Mouse (Mus musculus) intestine, embryonic 15.5 days (tissue): ENCODE data around the gene Hoxb9. TPM values are rescaled to one million over a fixed set of nuclear protein-coding genes. Genes with fewer than 3 reads are reported as not detected.

Source experiments
- ATAC-seq: fragments of 200-750 bp; cut with Nextera tagmentation; 2 replicates; pipeline ENCODE4 v1.8.0; 2017; ENCODE audit warnings: moderate TSS enrichment, moderate library complexity
- H3K27ac ChIP-seq: fragments of 300-500 bp; sonication (generic); 2 replicates; pipeline ENCODE4 v1.5.1; 2015; ENCODE audit warnings: mild to moderate bottlenecking, inconsistent platforms
- H3K27me3 ChIP-seq: fragments of 300-500 bp; sonication (generic); replicated peaks from 2 replicates; pipeline ENCODE4 v1.6.1; 2015; ENCODE audit warnings: inconsistent platforms
- H3K36me3 ChIP-seq: fragments of 300-500 bp; sonication (generic); 2 replicates; pipeline ENCODE4 v1.6.1; 2015; ENCODE audit warnings: inconsistent platforms
- H3K4me1 ChIP-seq: fragments of 300-500 bp; sonication (generic); replicated peaks from 2 replicates; pipeline ENCODE4 v1.6.1; 2015; ENCODE audit warnings: inconsistent platforms
- H3K4me2 ChIP-seq: fragments of 300-500 bp; sonication (generic); replicated peaks from 2 replicates; pipeline ENCODE4 v1.6.1; 2015; ENCODE audit warnings: mild to moderate bottlenecking, inconsistent platforms
- H3K4me3 ChIP-seq: fragments of 300-500 bp; sonication (generic); replicated peaks from 2 replicates; pipeline ENCODE4 v1.5.1; 2015; ENCODE audit warnings: inconsistent platforms
- H3K9ac ChIP-seq: fragments of 300-500 bp; sonication (generic); 2 replicates; pipeline ENCODE4 v1.6.1; 2015; ENCODE audit warnings: inconsistent platforms
- H3K9me3 ChIP-seq: fragments of 300-500 bp; sonication (generic); 2 replicates; pipeline ENCODE4 v1.6.1; 2016; ENCODE audit warnings: inconsistent platforms
- WGBS: fragments of 180-500 bp; shearing (Covaris S2); methylation state at CpG from one replicate; pipeline ENCODE4 v1.1.7; 2015; 5-methylcytosine and 5-hydroxymethylcytosine counted together
- polyA plus RNA-seq: library from polyadenylated mRNA; unstranded; fragments of >200 nt; fragmentation: Nextera tagmentation; extraction: Ambion mirVana; gene quantifications from 2 replicates; pipeline ENCODE4 v1.2.1, GENCODE M21; 2015

Hoxb9 gene
- polyA plus RNA-seq, 1 experiment from 2014 or later, result 1.2 TPM

GRCm38 (mm10) chr11:96317608-96318367 lies 46.5 kb downstream of the Hoxb9 start, which contains the start of gene Hoxb4:
Hoxb4 (plus strand) TSS chr11:96318267.
- peaks cover 3% of the 10 kb centered on the region for H3K27me3 ChIP-seq
- WGBS, result 9% methylated on average over 28 of the region's 28 CpGs

DNA sequence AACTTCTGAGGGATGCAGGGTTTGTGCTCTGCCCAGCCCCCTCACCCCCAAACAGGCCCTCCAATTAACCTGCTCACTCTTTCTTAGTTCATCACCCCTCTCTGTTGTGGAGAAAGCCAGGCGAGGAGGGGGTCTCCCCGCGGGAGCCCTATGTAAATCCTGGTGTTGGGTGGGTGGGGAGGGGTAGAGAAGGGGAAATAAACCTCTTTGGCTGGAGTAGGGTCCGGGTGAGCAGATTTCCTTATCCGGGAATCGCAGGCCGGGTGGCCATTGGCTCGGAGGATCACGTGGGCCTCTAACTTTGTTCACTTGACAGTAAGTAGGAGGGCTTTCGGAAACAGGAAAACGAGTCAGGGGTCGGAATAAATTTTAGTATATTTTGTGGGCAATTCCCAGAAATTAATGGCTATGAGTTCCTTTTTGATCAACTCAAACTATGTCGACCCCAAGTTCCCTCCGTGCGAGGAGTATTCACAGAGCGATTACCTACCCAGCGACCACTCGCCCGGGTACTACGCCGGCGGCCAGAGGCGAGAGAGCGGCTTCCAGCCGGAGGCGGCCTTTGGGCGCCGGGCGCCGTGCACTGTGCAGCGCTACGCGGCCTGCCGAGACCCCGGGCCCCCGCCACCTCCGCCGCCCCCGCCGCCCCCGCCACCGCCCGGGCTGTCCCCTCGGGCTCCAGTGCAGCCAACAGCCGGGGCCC lies 47.3 kb downstream of the Hoxb9 start:
- H3K4me2 ChIP-seq, result peak overlapping the region; percentile 81
- peak overlapping the region; percentile 64 for H3K4me3 ChIP-seq
- H3K27me3 ChIP-seq, result peaks cover 3% of the 10 kb centered on the region
- H3K4me1 ChIP-seq, result peaks cover 20% of the 10 kb centered on the region
- WGBS, result 0% methylated on average over 43 of the region's 45 CpGs
- no peaks in the 10 kb centered on the region for H3K9me3 ChIP-seq
- H3K9ac ChIP-seq, result peak overlapping the region; percentile 83
- no peaks in the 10 kb centered on the region for H3K36me3 ChIP-seq
- peak; percentile 77 for ATAC-seq
- peak overlapping the region; percentile 98 for H3K27ac ChIP-seq

More at GRCm38 (mm10) chr11:96317608-96318367, 46.5 kb downstream of the Hoxb9 start, which contains the start of gene Hoxb4:
- H3K36me3 ChIP-seq, result no peaks in the 10 kb centered on the region
- H3K9ac ChIP-seq, result peak within 1 kb of the TSS; percentile 83
- peak; percentile 3; the same call in 1 of the 2 replicates for ATAC-seq
- H3K9me3 ChIP-seq, result no peaks in the 10 kb centered on the region
- H3K4me3 ChIP-seq, result peak within 1 kb of the TSS; percentile 64
- peak within 1 kb of the TSS; percentile 81 for H3K4me2 ChIP-seq
- peak within 1 kb of the TSS; percentile 98 for H3K27ac ChIP-seq
- H3K4me1 ChIP-seq, result peaks cover 21% of the 10 kb centered on the region

GRCm38 (mm10) chr11:96319071-96319902 lies 48.0 kb downstream of the Hoxb9 start:
- Histone ChIP-seq H3K4me3 (peak overlapping the region; percentile 64), H3K36me3 (no peaks in the 10 kb centered on the region), H3K9ac (peak overlapping the region; percentile 83), H3K27ac (peak overlapping the region; percentile 98), H3K4me1 (peaks cover 19% of the 10 kb centered on the region), H3K4me2 (peak overlapping the region; percentile 81), H3K9me3 (no peaks in the 10 kb centered on the region), H3K27me3 (peaks cover 6% of the 10 kb centered on the region)
- peak; percentile 57 for ATAC-seq
- 1% methylated on average over 34 of the region's 34 CpGs for WGBS

DNA sequence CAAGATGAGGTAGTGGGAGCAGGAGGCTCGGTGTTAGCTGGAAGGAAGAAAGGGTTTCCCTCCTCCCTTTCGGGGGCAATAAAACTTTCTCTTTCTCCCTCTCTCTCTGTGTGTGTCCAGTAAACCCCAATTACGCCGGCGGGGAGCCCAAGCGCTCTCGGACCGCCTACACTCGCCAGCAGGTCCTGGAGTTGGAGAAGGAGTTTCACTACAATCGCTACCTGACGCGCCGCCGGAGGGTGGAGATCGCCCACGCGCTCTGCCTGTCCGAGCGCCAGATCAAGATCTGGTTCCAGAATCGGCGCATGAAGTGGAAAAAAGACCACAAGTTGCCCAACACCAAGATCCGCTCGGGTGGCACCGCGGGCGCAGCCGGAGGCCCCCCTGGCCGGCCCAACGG lies 48.7 kb downstream of the Hoxb9 start:
- H3K4me2 ChIP-seq, result peak overlapping the region; percentile 81
- ATAC-seq, result peak; percentile 5; the same call in 1 of the 2 replicates
- H3K27ac ChIP-seq, result peak overlapping the region; percentile 98
- peaks cover 19% of the 10 kb centered on the region for H3K4me1 ChIP-seq
- peak overlapping the region; percentile 83 for H3K9ac ChIP-seq
- H3K27me3 ChIP-seq, result peaks cover 4% of the 10 kb centered on the region
- H3K9me3 ChIP-seq, result no peaks in the 10 kb centered on the region
- H3K4me3 ChIP-seq, result peak overlapping the region; percentile 64
- under 1% methylated on average over 29 of the region's 29 CpGs for WGBS
- H3K36me3 ChIP-seq, result no peaks in the 10 kb centered on the region

- Histone ChIP-seq H3K36me3 (no peaks in the 10 kb centered on the region), H3K27me3 (peaks cover 2% of the 10 kb centered on the region; the same call in 1 of the 2 replicates)
- WGBS, result 25% methylated on average over 17 of the region's 17 CpGs
Observed at GRCm38 (mm10) chr11:96320688-96321087, 49.4 kb downstream of the Hoxb9 start.

GRCm38 (mm10) chr11:96321846-96322245 lies 50.6 kb downstream of the Hoxb9 start:
- Histone ChIP-seq H3K4me1 (peaks cover 11% of the 10 kb centered on the region; the same call in 1 of the 2 replicates), H3K9ac (peak overlapping the region; percentile 49), H3K27ac (peak overlapping the region; percentile 89), H3K9me3 (no peaks in the 10 kb centered on the region), H3K27me3 (0 out of 2 replicates have a peak, but pooled peaks cover 2% of the 10 kb centered on the region), H3K36me3 (no peaks in the 10 kb centered on the region), H3K4me3 (no peak overlapping the region; the same call in 1 of the 2 replicates), H3K4me2 (peak overlapping the region; percentile 81)
- ATAC-seq, result no peak
- WGBS, result 20% methylated on average over 5 of the region's 5 CpGs

More at GRCm38 (mm10) chr11:96320688-96321087, 49.4 kb downstream of the Hoxb9 start:
- H3K4me2 ChIP-seq, result peak overlapping the region; percentile 81
- H3K27ac ChIP-seq, result peak overlapping the region; percentile 98
- H3K4me3 ChIP-seq, result peak overlapping the region; percentile 64
- H3K9me3 ChIP-seq, result no peaks in the 10 kb centered on the region
- no peak for ATAC-seq
- peaks cover 18% of the 10 kb centered on the region for H3K4me1 ChIP-seq
- peak overlapping the region; percentile 83 for H3K9ac ChIP-seq

DNA sequence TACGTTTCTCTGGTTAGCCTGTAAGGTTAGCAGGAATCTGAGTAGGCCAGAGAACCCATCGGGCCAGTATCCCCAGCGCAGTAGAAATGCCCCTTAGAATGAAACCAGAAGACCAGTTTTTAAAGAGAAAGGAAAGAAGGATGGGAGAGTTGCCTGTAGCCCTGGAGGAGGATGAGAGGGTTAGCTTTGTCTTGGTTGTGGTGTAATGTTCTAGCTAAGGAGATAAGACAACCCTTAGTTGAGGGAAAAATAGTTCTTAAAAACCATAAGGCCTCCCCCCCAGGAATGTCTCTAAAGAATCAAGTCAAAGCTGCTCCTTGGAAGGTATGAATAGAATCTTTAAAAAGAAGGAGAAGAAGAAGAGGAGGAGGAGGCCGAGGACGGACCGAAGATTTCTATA lies 51.5 kb downstream of the Hoxb9 start:
- peak overlapping the region; percentile 2; the same call in 1 of the 2 replicates for H3K4me3 ChIP-seq
- no peak for ATAC-seq
- H3K9me3 ChIP-seq, result no peaks in the 10 kb centered on the region
- H3K27me3 ChIP-seq, result 0 out of 2 replicates have a peak, but pooled peaks cover 2% of the 10 kb centered on the region
- H3K4me1 ChIP-seq, result peaks cover 10% of the 10 kb centered on the region
- WGBS, result 34% methylated on average over 6 of the region's 6 CpGs
- H3K27ac ChIP-seq, result peak overlapping the region; percentile 89
- H3K9ac ChIP-seq, result peak overlapping the region; percentile 49
- H3K4me2 ChIP-seq, result peak overlapping the region; percentile 81
- H3K36me3 ChIP-seq, result no peaks in the 10 kb centered on the region

GRCm38 (mm10) chr11:96323154-96323553 lies 51.9 kb downstream of the Hoxb9 start, which contains the start of gene Hoxb3:
Hoxb3 (plus strand) TSS chr11:96323326.
- H3K4me1 ChIP-seq, result peaks cover 10% of the 10 kb centered on the region
- H3K4me2 ChIP-seq, result peak within 1 kb of the TSS; percentile 81
- H3K9ac ChIP-seq, result peak within 1 kb of the TSS; percentile 49
- no peaks in the 10 kb centered on the region for H3K36me3 ChIP-seq
- ATAC-seq, result no peak
- H3K27ac ChIP-seq, result peak within 1 kb of the TSS; percentile 89
- H3K4me3 ChIP-seq, result peak within 1 kb of the TSS; percentile 20
- WGBS, result 26% methylated on average over 10 of the region's 10 CpGs
- no peaks in the 10 kb centered on the region for H3K9me3 ChIP-seq
- H3K27me3 ChIP-seq, result 0 out of 2 replicates have a peak, but pooled peaks cover 2% of the 10 kb centered on the region

DNA sequence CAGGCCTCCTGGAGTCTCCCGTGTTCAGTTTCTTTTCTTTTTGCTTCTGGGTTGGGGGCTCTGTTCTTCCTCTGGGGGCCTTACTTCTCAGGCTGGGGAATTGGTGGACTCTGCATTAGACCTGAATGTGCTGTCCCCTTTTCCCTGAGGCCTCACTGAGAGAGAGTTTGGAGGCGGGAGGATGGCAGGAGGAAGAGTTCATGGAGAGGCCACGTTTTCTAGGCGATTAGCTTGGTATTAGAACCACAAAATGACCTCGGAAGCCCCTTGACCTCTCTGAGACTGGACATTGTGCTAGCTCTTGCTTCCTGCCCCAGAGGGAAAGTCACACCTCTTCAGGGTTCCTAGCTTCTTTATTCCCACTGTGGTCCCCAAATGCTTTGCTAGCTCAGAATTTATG lies 52.9 kb downstream of the Hoxb9 start:
- Histone ChIP-seq H3K27me3 (0 out of 2 replicates have a peak, but pooled peaks cover 2% of the 10 kb centered on the region), H3K27ac (peak overlapping the region; percentile 89), H3K9me3 (no peaks in the 10 kb centered on the region), H3K36me3 (no peaks in the 10 kb centered on the region), H3K4me2 (peak overlapping the region; percentile 81), H3K4me1 (peaks cover 11% of the 10 kb centered on the region), H3K9ac (peak overlapping the region; percentile 49), H3K4me3 (peak overlapping the region; percentile 20)
- ATAC-seq, result no peak
- 20% methylated on average over 5 of the region's 5 CpGs for WGBS

GRCm38 (mm10) chr11:96324965-96325364 lies 53.7 kb downstream of the Hoxb9 start:
- Histone ChIP-seq H3K4me3 (peak overlapping the region; percentile 29), H3K4me1 (peaks cover 17% of the 10 kb centered on the region), H3K36me3 (no peaks in the 10 kb centered on the region), H3K4me2 (peak overlapping the region; percentile 81), H3K9ac (peak overlapping the region; percentile 49), H3K27ac (peak overlapping the region; percentile 89), H3K9me3 (no peaks in the 10 kb centered on the region), H3K27me3 (0 out of 2 replicates have a peak, but pooled peaks cover 2% of the 10 kb centered on the region)
- WGBS, result 30% methylated on average over 8 of the region's 8 CpGs
- no peak for ATAC-seq

- Histone ChIP-seq H3K9ac (peak overlapping the region; percentile 49), H3K9me3 (no peaks in the 10 kb centered on the region), H3K4me3 (peak overlapping the region; percentile 29), H3K27me3 (0 out of 2 replicates have a peak, but pooled peaks cover 2% of the 10 kb centered on the region), H3K27ac (peak overlapping the region; percentile 89), H3K4me2 (peak overlapping the region; percentile 81), H3K36me3 (no peaks in the 10 kb centered on the region), H3K4me1 (peaks cover 23% of the 10 kb centered on the region)
- ATAC-seq, result no peak
- WGBS, result 18% methylated on average over 22 of the region's 22 CpGs
Observed at GRCm38 (mm10) chr11:96325747-96326212, 54.5 kb downstream of the Hoxb9 start.
